Mouse (Mus musculus): ENCODE results near the gene Emilin2. TPM values are rescaled to one million over a fixed set of nuclear protein-coding genes. Genes with fewer than 3 reads are reported as not detected.

The Emilin2 gene
- not detected for polyA plus RNA-seq (2017; shearing (Covaris generic))

GRCm38 (mm10) chr17:71311340-71312171 is at the start of gene Emilin2:
TSS of gene Emilin2 (minus strand) at chr17:71311978.

Other genes with a start within 250 kb of the Emilin2 start
- 31.7 TPM for gene Lpin2, start 129.4 kb downstream of the Emilin2 start, polyA plus RNA-seq (2017; shearing (Covaris generic))
- gene Gm4707, start 147.9 kb upstream of the Emilin2 start, polyA plus RNA-seq (2017; shearing (Covaris generic)) = 10.1 TPM
- 173 TPM for gene Smchd1, start 163.4 kb upstream of the Emilin2 start, polyA plus RNA-seq (2017; shearing (Covaris generic))
- gene Ndc80, start 214.9 kb upstream of the Emilin2 start, polyA plus RNA-seq (2017; shearing (Covaris generic)) = 10.3 TPM
- gene Spdya, start 240.1 kb upstream of the Emilin2 start, polyA plus RNA-seq (2017; shearing (Covaris generic)) = 0.61 TPM

All from effector memory CD4-positive, alpha-beta T cell, adult 7 months (primary cell).